Mouse (Mus musculus) WW6 (cell line): ENCODE results near the gene 5530401A14Rik.

Source experiments
- DNase-seq: peaks from one replicate; pipeline ENCODE4 v3.0.0-alpha.2; 2013; ENCODE audit warnings: low read depth, low spot score

Gene 5530401A14Rik

DNA sequence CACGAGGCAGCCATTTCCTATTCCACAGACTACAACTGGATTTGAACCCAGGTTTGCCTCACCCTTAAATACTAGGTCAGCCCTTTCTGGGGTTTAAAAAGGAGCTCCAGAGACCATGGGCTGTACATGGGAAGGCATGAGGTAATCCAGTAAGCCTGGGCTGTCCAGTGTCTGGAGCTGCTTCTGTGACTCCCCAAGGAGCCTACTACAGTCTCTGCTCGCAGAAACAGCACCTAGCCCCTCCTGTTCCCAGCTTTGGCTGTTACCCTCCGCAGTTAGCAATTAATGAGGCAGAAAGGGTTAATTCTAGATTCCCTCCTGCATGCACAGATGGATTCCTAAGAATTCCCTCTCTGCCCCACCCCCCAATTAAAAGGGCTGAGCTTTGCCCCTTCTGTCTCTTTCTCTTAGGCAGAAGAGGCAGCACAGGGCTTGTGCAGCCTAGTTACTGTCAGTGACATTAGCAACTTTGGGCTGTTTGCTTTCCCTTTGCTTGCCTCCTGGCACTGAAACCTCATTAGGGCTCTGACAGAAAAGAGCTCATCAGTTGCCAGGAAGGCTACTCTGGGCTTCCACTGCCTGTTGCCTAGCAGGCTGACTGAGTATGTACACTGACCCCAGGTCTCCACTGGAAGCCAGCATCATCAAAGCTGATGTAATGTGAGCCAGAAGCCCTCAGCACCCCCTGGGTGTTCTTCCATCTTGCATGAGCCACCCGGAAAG, at the start of gene 5530401A14Rik:
Gene 5530401A14Rik, plus strand, starts transcription at position 424 of the 723 bp plus-strand sequence.
- DNase-seq: no peak

DNA sequence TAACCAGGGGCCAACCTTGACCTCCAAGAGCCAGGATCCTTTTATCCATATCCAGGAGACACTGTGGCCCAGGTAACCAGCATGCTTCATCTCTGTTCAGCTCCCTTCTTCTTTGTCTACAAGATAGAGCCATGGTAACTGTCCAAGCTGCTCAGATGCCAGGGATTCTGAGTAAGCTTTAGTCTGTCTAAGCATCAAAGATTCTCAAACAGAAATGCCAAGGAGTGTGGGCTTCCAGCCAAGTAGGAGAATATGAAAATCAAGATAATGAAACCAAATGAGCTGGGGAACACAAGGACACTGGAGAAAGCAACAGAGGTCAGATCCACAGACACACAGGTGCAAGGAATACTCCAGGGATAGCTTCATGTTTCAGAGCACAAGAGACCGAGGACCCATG, 45.7 kb upstream of the 5530401A14Rik start:
- no peak for DNase-seq

DNA sequence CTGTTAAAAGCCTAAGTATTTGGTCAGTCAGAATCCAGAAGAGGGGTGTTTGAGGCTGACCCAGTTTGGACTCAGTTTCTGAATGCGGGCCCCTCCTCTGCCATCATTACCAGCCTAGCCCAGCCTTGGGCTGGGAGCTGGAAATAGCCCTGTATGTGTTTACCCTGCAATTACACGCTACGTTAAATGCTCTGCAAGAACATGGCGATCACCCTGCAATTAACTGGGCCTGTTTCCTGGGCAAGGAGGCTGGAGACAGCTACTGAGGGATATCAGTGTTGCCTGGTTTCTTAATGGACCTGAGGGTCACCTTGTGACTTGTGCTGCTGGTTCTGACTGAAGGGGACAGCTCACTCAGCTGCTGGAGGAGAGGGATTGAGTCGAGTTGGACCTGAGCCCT, 43.9 kb upstream of the 5530401A14Rik start:
- no peak for DNase-seq

DNA sequence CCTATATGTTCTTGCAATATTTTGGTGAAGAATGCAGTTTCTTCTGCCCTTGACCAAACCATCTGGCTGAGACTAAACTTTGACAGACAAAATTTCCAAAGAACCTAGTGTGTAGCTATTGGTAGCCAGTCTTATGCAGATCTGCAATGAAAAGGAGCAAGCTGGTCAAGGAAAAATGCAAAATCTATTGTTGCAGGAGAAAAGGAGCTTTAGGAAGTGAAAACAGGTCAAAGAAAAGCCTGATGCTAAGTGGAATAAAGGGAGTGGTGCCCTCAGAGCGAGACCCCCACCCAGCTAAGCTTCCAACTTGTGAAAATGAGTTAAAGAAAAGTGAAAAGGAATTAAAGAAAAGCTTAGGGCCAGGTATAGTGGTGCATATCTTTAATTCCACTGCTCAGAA, 28.1 kb upstream of the 5530401A14Rik start:
- no peak for DNase-seq

DNA sequence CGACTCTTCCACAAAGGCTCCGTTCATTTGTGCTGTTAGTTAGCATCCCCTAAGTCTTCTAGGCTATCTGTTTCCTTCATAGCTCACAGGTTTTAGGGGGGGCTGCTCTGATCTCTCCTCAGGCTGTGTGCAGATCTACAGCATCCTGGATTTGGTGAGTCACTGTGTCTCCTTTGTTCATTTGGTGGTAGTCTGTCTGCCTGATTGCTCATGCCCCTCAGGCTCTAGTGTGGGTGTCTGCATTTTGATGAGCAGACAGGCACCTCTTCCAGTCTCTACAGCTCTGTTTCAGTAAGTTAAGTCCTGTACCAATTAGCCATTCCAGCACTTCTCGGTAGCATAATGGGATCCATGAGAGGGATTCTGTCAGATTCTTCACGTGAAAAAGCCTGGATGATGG, 22.0 kb upstream of the 5530401A14Rik start:
- no peak for DNase-seq

DNA sequence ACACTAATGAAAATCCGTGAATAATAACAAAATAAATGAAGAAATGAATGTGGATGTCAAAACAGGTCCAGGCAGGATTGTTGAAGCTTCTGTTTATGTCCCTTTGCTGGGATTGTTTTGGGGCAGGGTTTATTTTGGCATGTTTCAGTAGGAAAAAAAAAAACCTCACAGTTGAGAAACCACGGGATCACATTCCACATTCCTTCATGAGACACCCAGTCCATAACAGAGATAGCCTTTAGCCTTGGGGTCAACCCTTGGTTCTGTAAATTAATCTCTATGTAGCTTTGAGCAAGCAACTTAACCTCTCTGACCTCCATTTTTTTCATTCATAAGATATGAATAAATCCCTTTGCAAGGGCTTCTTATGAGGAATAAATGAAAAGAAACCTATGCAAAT, 19.5 kb upstream of the 5530401A14Rik start:
- no peak for DNase-seq

GRCm38 (mm10) chr11:81845010-81845685, 15.3 kb upstream of the 5530401A14Rik start:
- DNase-seq: no peak

DNA sequence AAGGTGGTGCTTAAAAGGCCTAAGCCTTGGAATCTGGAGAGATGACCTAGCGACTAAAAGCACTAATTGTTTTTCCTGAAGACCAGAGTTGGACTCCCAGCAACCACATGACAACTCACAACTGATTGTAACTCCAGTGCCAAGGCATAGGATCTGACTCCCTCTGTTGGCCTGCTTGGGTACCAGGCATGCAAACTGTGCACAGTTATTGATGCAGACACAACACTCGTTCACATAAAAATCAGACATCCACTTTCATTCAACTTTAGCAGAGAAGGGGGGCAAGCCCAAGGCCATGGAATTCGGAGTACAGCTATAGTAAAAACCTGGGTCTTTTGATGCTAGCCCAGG, 14.8 kb upstream of the 5530401A14Rik start:
- DNase-seq: no peak

DNA sequence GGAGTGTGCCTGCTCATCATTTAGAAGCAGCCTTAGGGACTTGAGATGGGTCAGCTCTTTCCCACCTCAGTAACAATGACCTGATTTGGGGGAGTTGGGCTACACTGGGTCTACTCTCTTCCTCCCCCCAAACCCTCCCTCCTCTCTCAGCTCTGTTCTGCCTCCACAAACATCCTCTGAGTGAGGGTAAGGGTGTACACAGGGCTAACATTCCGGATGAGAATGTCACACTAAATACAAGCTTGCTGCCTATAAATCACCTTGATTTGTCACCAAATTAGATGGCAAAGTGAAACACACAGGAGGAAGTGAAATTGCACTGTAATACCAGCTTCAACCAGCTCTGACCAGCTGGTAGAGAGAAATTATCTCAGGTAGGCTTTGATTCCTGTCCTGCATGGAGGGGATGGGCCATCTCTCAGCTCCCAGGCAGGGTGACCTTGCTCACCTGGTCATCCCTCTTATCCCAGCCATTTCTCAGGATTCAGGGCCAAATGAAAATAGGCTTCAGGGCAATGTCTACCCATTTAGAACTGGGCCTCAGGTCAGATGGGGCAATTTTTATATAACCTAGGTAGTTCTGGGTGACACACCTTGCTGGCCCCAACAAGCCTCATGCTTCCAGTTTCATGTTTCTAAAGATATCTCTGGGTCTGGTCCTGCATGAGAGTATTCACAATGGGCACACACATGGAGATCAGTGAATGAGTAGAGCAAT, 12.5 kb upstream of the 5530401A14Rik start:
- no peak for DNase-seq

- DNase-seq: no peak
Measured at GRCm38 (mm10) chr11:81865661-81866382, 5.3 kb downstream of the 5530401A14Rik start.

- DNase-seq: no peak
Measured at GRCm38 (mm10) chr11:81871506-81872213, 11.2 kb downstream of the 5530401A14Rik start.

GRCm38 (mm10) chr11:81896511-81896910, 36.0 kb downstream of the 5530401A14Rik start:
- DNase-seq: no peak

DNA sequence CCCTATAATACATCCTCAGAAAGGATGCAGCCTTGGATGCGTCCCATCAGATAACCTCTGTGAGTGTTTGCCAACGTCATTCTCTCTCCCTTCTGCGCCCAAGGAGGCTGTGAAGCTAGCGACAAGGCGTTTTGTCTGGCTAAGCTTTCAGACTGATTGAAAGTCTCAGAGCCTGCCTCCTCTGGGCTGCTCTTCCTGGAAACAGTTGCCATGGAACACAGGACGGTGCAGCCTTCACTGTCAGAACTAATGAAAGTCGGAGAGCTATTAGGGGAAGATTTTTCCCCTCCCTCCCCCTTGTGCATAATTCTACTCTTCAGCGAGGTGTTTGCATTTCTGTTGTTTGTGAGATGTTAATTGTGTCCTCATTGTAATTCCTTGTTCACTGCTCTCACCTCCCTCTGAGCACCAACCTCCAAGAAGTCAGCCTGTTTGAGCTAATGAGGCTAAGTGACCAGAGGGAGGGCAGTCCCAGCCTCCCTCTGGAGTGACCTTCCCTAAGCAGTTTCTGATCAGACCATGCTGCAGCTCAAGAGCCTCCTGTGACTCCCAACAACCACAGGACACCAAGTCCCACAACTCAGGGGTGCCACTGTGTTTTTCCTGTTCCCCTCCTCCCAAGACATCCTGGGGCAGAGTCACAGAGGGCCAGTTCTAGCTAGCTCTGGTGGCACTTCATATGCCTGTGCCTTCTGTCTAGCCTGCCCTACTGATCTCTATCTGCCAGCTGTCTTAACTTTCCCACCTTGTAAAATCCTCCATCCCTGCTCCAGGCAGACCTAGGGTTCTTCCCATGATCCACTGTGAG, 37.3 kb downstream of the 5530401A14Rik start:
- no peak for DNase-seq

- DNase-seq: no peak
Measured at GRCm38 (mm10) chr11:81902318-81902717, 41.8 kb downstream of the 5530401A14Rik start.

DNA sequence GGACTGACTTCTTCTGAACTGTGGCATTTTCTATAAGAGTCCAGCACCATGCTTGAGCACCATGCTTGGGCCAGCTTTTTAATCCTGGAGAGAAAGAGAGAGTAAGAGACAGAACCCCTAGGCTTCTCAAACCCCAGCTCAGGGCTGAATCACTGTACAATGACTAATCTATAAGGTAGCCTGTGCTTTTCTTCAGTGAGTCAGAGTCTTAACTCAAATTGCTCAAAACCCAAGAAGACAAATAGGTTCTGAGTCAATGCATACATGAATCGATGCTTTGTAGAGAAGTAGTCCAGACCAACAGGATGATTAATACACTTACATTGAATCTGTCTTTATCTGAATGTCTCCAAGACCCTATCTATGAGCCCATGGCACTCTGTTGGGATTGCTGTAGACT, 48.3 kb downstream of the 5530401A14Rik start:
- DNase-seq: no peak

DNA sequence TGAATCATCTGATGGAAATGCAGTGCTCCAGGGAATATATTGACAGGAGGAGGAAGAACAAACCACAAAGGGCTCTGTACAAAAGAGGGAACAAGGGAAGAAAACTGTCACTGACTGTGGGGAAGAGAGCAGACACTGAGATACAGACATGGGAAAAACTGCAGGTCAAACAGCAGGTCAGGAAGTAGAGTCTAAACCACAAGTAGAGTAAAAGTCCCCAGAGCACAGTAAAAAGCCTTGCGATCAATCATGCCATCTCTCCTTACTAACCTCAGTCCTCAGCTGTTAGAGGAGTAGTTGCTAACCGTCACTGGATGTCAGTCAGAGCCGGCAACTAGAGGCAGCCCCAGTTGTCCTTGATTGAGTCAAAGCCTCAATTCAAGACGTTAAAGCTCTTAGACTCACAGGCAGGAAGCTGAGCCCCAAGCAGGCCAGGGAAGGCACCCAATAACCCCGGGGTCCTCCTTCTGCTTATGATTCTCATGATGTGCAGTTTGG, 49.0 kb downstream of the 5530401A14Rik start:
- DNase-seq: no peak

DNA sequence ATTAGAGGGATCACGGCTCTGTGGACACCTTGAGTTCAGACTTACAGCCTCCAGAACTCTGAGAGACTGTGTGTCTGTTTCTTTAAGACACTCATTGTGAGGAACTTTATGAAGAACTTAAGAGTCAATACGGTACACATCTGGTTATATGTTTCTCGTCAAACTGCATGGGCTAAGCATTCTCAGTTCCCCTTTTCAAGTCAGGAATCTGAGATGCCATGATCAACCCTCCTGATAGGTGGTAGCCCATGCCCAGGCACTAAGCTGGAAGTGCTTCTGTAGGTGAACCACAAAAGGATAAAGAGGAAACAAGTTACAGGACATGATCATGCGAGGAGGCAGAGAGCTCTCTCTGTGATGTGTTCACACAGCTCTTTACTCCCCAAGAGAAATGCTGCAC, 52.6 kb downstream of the 5530401A14Rik start:
- no peak for DNase-seq

- no peak for DNase-seq
Measured at GRCm38 (mm10) chr11:81915501-81915900, 55.0 kb downstream of the 5530401A14Rik start.

DNA sequence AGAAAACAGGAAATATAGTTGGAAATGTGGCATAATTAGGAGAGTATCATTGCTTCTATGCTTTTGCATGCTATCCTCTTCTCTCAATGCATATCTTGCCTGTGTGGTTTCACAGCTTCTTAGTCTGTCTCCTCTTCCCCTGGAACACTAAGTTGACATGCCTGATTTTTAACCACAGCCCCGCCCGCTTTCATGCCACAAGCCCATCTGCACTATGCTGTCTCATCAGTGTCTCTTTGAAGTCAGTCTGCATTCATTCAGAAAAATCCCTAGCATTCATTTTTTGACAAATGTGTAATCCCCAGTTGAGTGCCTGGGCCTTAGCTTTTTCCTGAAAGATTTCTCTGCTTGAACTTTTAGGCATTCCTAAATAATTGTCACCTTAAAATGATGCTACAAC, 62.6 kb downstream of the 5530401A14Rik start:
- no peak for DNase-seq

DNA sequence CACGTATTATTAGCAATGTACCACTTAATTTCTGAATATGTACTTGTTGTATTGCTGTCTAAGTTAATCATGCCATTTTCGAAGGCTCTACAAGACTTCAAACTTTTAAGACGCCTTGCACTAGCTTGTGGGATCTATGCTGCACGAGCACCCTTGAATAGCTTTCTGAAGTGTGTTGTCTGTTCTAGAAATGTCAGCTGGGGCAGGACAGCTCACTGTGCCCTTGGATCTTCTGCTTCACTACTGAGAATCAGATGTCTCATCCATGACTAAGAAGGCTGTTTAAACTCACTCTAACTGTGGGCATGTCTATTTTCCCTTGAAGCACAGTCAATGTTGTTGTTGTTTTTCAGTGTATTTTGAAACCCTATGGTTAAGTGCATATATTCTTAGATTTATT, 63.2 kb downstream of the 5530401A14Rik start:
- DNase-seq: no peak
